Mouse (Mus musculus): Measurements from ENCODE around the gene Gfral.
A peak's percentile ranks its signal among the peaks of the same experiment; 100 is the strongest.

The Gfral gene

GRCm38 (mm10) chr9:76213557-76213956 is at the start of gene Gfral:
Gfral (minus strand) TSS chr9:76213657.
- DNase-seq (ENCODE audit: low spot score in 2 of 2), result no peak

- no peak for DNase-seq (ENCODE audit: low spot score in 2 of 2)
These were observed 44.3 kb upstream of the Gfral start for GRCm38 (mm10) chr9:76257731-76258130.

- no peak for DNase-seq (ENCODE audit: low spot score in 2 of 2)
These were observed 39.1 kb upstream of the Gfral start for GRCm38 (mm10) chr9:76252544-76252943.

- no peak for DNase-seq (ENCODE audit: low spot score in 2 of 2)
These were observed 38.7 kb upstream of the Gfral start for GRCm38 (mm10) chr9:76252109-76252508.

GRCm38 (mm10) chr9:76242322-76242721 is 28.9 kb upstream of the Gfral start:
- no peak for DNase-seq (ENCODE audit: low spot score in 2 of 2)

- no peak for DNase-seq (ENCODE audit: low spot score in 2 of 2)
These were observed 24.5 kb upstream of the Gfral start for GRCm38 (mm10) chr9:76237946-76238345.

GRCm38 (mm10) chr9:76237243-76237642 is 23.8 kb upstream of the Gfral start:
- no peak for DNase-seq (ENCODE audit: low spot score in 2 of 2)

GRCm38 (mm10) chr9:76236626-76237025 is 23.2 kb upstream of the Gfral start:
- peak; percentile 73 to 79 for DNase-seq (ENCODE audit: low spot score in 2 of 2)

- no peak for DNase-seq (ENCODE audit: low spot score in 2 of 2)
These were observed 22.6 kb upstream of the Gfral start for GRCm38 (mm10) chr9:76235945-76236503.

- DNase-seq (ENCODE audit: low spot score in 2 of 2), result no peak
These were observed 21.4 kb upstream of the Gfral start for GRCm38 (mm10) chr9:76234899-76235298.

GRCm38 (mm10) chr9:76230400-76230799 is 16.9 kb upstream of the Gfral start:
- DNase-seq (ENCODE audit: low spot score in 2 of 2), result no peak

GRCm38 (mm10) chr9:76217178-76217975 is 3.9 kb upstream of the Gfral start:
- no peak for DNase-seq (ENCODE audit: low spot score in 2 of 2)

- DNase-seq (ENCODE audit: low spot score in 2 of 2), result no peak
These were observed 1.2 kb upstream of the Gfral start for GRCm38 (mm10) chr9:76214678-76215077.

GRCm38 (mm10) chr9:76196917-76197316 is 16.5 kb downstream of the Gfral start:
- DNase-seq (ENCODE audit: low spot score in 2 of 2), result no peak

GRCm38 (mm10) chr9:76179221-76179620 is 34.2 kb downstream of the Gfral start:
- DNase-seq (ENCODE audit: low spot score in 2 of 2), result no peak

- DNase-seq (ENCODE audit: low spot score in 2 of 2), result no peak
These were observed 40.7 kb downstream of the Gfral start for GRCm38 (mm10) chr9:76172686-76173295.

GRCm38 (mm10) chr9:76168355-76168754 is 45.1 kb downstream of the Gfral start:
- peak in 1 of 2 experiments; percentile 22 for DNase-seq (ENCODE audit: low spot score in 2 of 2)

- no peak for DNase-seq (ENCODE audit: low spot score in 2 of 2)
These were observed 51.0 kb downstream of the Gfral start for GRCm38 (mm10) chr9:76162446-76162845.

GRCm38 (mm10) chr9:76145593-76145992 is 67.9 kb downstream of the Gfral start:
- no peak for DNase-seq (ENCODE audit: low spot score in 2 of 2)

GRCm38 (mm10) chr9:76138378-76139109 is 74.9 kb downstream of the Gfral start:
- DNase-seq (ENCODE audit: low spot score in 2 of 2), result peak; percentile 30 to 32

GRCm38 (mm10) chr9:76134042-76134441 is 79.4 kb downstream of the Gfral start:
- no peak for DNase-seq (ENCODE audit: low spot score in 2 of 2)

GRCm38 (mm10) chr9:76129353-76129752 is 84.1 kb downstream of the Gfral start:
- no peak for DNase-seq (ENCODE audit: low spot score in 2 of 2)
